Mouse (Mus musculus): Measurements from ENCODE around the gene Trp53rkb. TPM values are rescaled to one million over a fixed set of nuclear protein-coding genes. Genes with fewer than 3 reads are reported as not detected.

Trp53rkb gene
- polyA plus RNA-seq, 1 experiment = 4.3 TPM

DNA sequence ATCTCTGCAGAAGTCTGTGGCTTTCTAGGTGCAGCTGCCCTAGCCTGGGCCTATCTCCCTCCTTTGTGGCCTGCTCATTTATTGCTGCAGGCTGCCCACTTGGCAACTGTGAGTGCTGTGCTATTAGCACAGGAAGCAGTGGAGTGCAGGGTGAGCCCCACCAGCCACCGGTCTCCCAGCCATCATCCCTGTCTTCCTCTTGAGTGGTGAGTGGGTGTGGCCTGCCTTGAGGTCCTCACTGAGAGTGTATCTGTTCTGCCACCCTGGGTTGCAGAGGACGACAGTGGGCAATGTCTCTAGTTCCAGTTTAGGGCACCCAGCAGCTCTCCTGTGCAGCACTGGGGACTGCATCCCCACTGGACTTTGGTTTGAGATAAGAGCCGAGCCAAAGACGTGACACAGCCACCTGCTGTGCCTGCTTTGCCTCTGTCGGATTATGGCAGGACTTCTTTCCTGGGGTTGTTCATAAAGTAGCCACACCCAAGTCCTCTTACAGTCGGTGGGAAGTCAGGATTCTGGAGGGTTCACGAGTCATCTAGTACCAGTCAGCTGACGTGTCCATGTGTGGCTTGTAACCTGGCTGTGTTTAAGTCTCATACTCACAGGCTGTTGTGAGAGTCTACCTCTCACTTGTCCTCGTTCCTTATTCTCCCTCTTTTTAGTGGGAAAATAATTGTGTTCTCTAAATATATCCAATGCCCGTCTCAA is 29.9 kb downstream of the Trp53rkb start:
- H3K27me3 ChIP-seq (ENCODE audit: control insufficient read depth, insufficient read depth, low read length, poor library complexity, severe bottlenecking) = no peaks in the 10 kb centered on the region
- no peak for TF ChIP-seq POLR2A (IDR thresholded peaks at IDR 0.05; ENCODE audit: insufficient read depth, low read length)
- TF ChIP-seq CTCF (IDR thresholded peaks at IDR 0.05; ENCODE audit: low read depth, low read length) = no peak
- TF ChIP-seq EP300 (IDR thresholded peaks at IDR 0.05; ENCODE audit: insufficient read depth, low read depth, low read length) = no peak
- H3K9me3 ChIP-seq (replicated peaks; ENCODE audit: control insufficient read depth, insufficient read depth, low read length, poor library complexity, severe bottlenecking) = peaks cover 6% of the 10 kb centered on the region
- H3K4me3 ChIP-seq (ENCODE audit: low read depth, low read length) = no peak overlapping the region
- no peaks in the 10 kb centered on the region for H3K4me1 ChIP-seq (ENCODE audit: control insufficient read depth, insufficient read depth, low read length)
- no peaks in the 10 kb centered on the region for H3K36me3 ChIP-seq (ENCODE audit: control insufficient read depth, insufficient read depth, low read length, poor library complexity, severe bottlenecking)
- H3K9ac ChIP-seq (ENCODE audit: low read depth, poor library complexity, severe bottlenecking) = no peak overlapping the region
- no peak overlapping the region for H3K27ac ChIP-seq (ENCODE audit: insufficient read depth, low read length)

DNA sequence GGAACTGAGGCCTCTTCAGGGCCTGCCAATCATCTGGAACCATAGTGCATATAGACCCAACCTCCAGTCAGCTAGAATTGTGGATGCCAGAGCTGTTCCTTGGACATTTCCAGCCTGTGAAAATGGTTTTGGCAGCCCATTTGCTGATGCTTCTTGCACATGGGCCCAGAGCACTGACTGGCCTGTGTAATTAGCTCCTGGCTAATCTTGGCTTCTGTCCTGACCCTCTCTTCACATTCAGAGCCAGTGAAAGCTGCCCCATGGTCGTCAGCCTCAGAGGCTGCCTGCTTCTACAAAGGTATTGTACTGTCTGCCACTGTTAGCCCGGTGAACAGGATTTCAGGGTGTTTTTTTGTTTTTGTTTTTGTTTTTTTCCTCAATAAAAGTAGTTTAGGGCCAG is 30.6 kb downstream of the Trp53rkb start:
- no peaks in the 10 kb centered on the region for H3K4me1 ChIP-seq (ENCODE audit: control insufficient read depth, insufficient read depth, low read length)
- H3K27ac ChIP-seq (ENCODE audit: insufficient read depth, low read length) = no peak overlapping the region
- H3K9me3 ChIP-seq (replicated peaks; ENCODE audit: control insufficient read depth, insufficient read depth, low read length, poor library complexity, severe bottlenecking) = no peaks in the 10 kb centered on the region
- no peak overlapping the region for H3K4me3 ChIP-seq (ENCODE audit: low read depth, low read length)
- no peaks in the 10 kb centered on the region for H3K36me3 ChIP-seq (ENCODE audit: control insufficient read depth, insufficient read depth, low read length, poor library complexity, severe bottlenecking)
- no peak overlapping the region for H3K9ac ChIP-seq (ENCODE audit: low read depth, poor library complexity, severe bottlenecking)
- TF ChIP-seq CTCF (IDR thresholded peaks at IDR 0.05; ENCODE audit: low read depth, low read length) = no peak
- no peak for TF ChIP-seq EP300 (IDR thresholded peaks at IDR 0.05; ENCODE audit: insufficient read depth, low read depth, low read length)
- TF ChIP-seq POLR2A (IDR thresholded peaks at IDR 0.05; ENCODE audit: insufficient read depth, low read length) = no peak
- no peaks in the 10 kb centered on the region for H3K27me3 ChIP-seq (ENCODE audit: control insufficient read depth, insufficient read depth, low read length, poor library complexity, severe bottlenecking)

DNA sequence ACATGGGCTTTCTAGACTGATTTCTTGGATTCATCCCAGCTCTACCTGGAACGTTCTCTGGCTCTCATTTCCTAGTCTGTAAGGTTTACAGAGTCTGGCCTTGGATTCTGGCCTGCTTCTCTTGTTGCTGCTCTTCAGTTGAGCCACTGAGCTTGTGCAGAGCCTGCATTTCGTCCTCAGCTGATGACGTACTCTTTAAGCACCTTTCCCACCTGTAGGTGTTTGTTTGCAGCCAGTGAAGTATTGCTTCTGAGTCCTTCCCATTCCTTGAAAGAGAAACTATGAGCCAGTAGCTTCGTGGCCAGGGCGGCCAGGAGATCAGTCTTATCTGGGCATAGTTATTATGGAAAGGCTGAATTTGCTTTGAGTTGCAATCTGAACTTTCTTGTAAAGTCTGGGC is 32.1 kb downstream of the Trp53rkb start:
- TF ChIP-seq EP300 (IDR thresholded peaks at IDR 0.05; ENCODE audit: insufficient read depth, low read depth, low read length) (no peak), POLR2A (IDR thresholded peaks at IDR 0.05; ENCODE audit: insufficient read depth, low read length) (no peak), CTCF (IDR thresholded peaks at IDR 0.05; ENCODE audit: low read depth, low read length) (no peak)
- Histone ChIP-seq H3K27ac (ENCODE audit: insufficient read depth, low read length) (no peak overlapping the region), H3K4me3 (ENCODE audit: low read depth, low read length) (no peak overlapping the region), H3K27me3 (ENCODE audit: control insufficient read depth, insufficient read depth, low read length, poor library complexity, severe bottlenecking) (no peaks in the 10 kb centered on the region), H3K9ac (ENCODE audit: low read depth, poor library complexity, severe bottlenecking) (no peak overlapping the region), H3K4me1 (ENCODE audit: control insufficient read depth, insufficient read depth, low read length) (no peaks in the 10 kb centered on the region), H3K36me3 (ENCODE audit: control insufficient read depth, insufficient read depth, low read length, poor library complexity, severe bottlenecking) (no peaks in the 10 kb centered on the region), H3K9me3 (replicated peaks; ENCODE audit: control insufficient read depth, insufficient read depth, low read length, poor library complexity, severe bottlenecking) (no peaks in the 10 kb centered on the region)

DNA sequence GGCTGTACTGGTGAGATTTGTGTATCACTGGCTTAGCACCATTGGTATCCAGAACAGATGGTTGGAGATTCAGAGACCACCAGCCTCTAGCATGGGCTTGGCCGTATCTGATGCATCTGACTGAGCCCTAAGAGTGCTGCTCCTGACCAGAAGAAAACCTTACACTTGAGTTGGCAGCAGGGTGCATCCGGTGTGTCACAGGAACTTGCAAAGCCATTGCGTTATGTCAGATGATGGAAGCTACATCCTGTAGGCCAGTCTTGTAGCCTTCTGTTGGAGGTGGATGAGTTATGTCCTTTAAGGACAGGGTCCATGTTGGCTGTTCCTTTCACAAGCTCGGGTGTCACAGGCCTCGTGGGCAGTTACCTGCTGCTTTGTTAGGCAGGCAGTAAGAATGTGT is 32.7 kb downstream of the Trp53rkb start:
- Histone ChIP-seq H3K4me3 (ENCODE audit: low read depth, low read length) (no peak overlapping the region), H3K9me3 (replicated peaks; ENCODE audit: control insufficient read depth, insufficient read depth, low read length, poor library complexity, severe bottlenecking) (no peaks in the 10 kb centered on the region), H3K9ac (ENCODE audit: low read depth, poor library complexity, severe bottlenecking) (no peak overlapping the region), H3K4me1 (ENCODE audit: control insufficient read depth, insufficient read depth, low read length) (no peaks in the 10 kb centered on the region), H3K27me3 (ENCODE audit: control insufficient read depth, insufficient read depth, low read length, poor library complexity, severe bottlenecking) (no peaks in the 10 kb centered on the region), H3K36me3 (ENCODE audit: control insufficient read depth, insufficient read depth, low read length, poor library complexity, severe bottlenecking) (no peaks in the 10 kb centered on the region), H3K27ac (ENCODE audit: insufficient read depth, low read length) (no peak overlapping the region)
- TF ChIP-seq POLR2A (IDR thresholded peaks at IDR 0.05; ENCODE audit: insufficient read depth, low read length) = no peak
- no peak for TF ChIP-seq CTCF (IDR thresholded peaks at IDR 0.05; ENCODE audit: low read depth, low read length)
- no peak for TF ChIP-seq EP300 (IDR thresholded peaks at IDR 0.05; ENCODE audit: insufficient read depth, low read depth, low read length)

DNA sequence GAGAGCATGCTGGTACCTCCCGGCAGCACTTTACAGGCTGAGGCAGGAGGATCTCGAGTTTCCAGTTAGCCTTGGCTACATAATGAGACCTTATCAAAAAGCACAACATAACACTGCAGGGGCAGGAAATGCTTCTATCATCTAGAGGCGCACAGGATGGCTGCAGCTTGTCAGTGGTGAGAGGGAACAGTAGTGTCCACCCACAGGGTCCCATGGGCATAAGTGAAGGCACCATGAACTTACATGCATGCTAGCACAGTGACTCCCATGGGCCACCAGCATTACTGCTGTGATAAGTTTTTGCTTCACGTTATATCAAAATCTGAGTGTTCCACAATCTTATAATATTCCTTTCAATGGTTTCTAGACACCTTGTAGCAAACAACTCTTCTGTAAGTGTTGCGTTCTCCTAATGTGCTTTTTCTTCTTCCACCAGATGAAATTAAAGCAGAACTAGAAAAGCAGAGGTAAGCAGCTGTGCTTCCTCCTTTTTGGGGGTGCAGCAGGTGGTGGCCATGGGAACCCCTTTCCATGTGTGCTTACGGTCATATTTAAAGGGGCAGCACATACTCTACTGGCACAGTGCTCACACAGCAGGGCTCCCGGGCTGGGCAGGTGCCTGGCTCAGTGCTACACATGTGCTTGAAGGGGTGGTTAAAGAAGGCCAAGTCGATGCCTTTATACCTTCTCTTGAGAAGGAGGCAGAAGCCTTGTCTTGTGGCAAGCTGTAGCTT is 34.3 kb downstream of the Trp53rkb start:
- H3K4me3 ChIP-seq (ENCODE audit: low read depth, low read length) = no peak overlapping the region
- H3K36me3 ChIP-seq (ENCODE audit: control insufficient read depth, insufficient read depth, low read length, poor library complexity, severe bottlenecking) = no peaks in the 10 kb centered on the region
- TF ChIP-seq CTCF (IDR thresholded peaks at IDR 0.05; ENCODE audit: low read depth, low read length) (no peak), POLR2A (IDR thresholded peaks at IDR 0.05; ENCODE audit: insufficient read depth, low read length) (no peak), EP300 (IDR thresholded peaks at IDR 0.05; ENCODE audit: insufficient read depth, low read depth, low read length) (no peak)
- no peaks in the 10 kb centered on the region for H3K4me1 ChIP-seq (ENCODE audit: control insufficient read depth, insufficient read depth, low read length)
- H3K27ac ChIP-seq (ENCODE audit: insufficient read depth, low read length) = no peak overlapping the region
- no peaks in the 10 kb centered on the region for H3K9me3 ChIP-seq (replicated peaks; ENCODE audit: control insufficient read depth, insufficient read depth, low read length, poor library complexity, severe bottlenecking)
- H3K27me3 ChIP-seq (ENCODE audit: control insufficient read depth, insufficient read depth, low read length, poor library complexity, severe bottlenecking) = no peaks in the 10 kb centered on the region
- H3K9ac ChIP-seq (ENCODE audit: low read depth, poor library complexity, severe bottlenecking) = no peak overlapping the region

DNA sequence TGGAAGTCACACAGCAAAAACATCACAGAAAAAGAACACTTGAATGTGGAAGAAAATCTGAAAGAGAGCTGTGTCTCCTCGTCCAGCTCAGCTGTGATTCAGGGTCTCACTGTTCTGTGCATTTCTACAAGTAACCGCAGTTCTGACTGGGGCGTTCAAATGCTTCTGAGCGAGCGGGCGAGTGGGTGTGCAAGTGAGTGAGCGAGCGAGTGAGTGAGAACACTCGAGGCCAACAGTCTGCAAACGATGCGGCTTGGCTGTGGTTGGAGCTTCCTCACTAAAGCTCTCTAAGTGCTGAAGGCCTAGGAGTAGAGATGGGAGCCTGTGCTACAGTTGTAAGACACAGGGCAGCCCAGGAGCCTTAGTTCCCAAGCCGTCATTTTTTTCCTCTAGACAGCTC is 36.0 kb downstream of the Trp53rkb start:
- H3K4me3 ChIP-seq (ENCODE audit: low read depth, low read length) = no peak overlapping the region
- no peaks in the 10 kb centered on the region for H3K4me1 ChIP-seq (ENCODE audit: control insufficient read depth, insufficient read depth, low read length)
- TF ChIP-seq CTCF (IDR thresholded peaks at IDR 0.05; ENCODE audit: low read depth, low read length) = no peak
- TF ChIP-seq EP300 (IDR thresholded peaks at IDR 0.05; ENCODE audit: insufficient read depth, low read depth, low read length) = no peak
- TF ChIP-seq POLR2A (IDR thresholded peaks at IDR 0.05; ENCODE audit: insufficient read depth, low read length) = no peak
- no peak overlapping the region for H3K9ac ChIP-seq (ENCODE audit: low read depth, poor library complexity, severe bottlenecking)
- no peaks in the 10 kb centered on the region for H3K36me3 ChIP-seq (ENCODE audit: control insufficient read depth, insufficient read depth, low read length, poor library complexity, severe bottlenecking)
- no peak overlapping the region for H3K27ac ChIP-seq (ENCODE audit: insufficient read depth, low read length)
- no peaks in the 10 kb centered on the region for H3K27me3 ChIP-seq (ENCODE audit: control insufficient read depth, insufficient read depth, low read length, poor library complexity, severe bottlenecking)
- no peaks in the 10 kb centered on the region for H3K9me3 ChIP-seq (replicated peaks; ENCODE audit: control insufficient read depth, insufficient read depth, low read length, poor library complexity, severe bottlenecking)

Measured in ES-Bruce4 (cell line).